Mouse (Mus musculus) intestine, embryonic 14.5 days (tissue): ENCODE measurements around the gene Umad1. TPM values are rescaled to one million over a fixed set of nuclear protein-coding genes. Genes with fewer than 3 reads are reported as not detected.

Experiments used
- ATAC-seq: fragments of 200-750 bp; cut with Nextera tagmentation; replicated peaks from 2 replicates; pipeline ENCODE4 v1.8.0; 2017; ENCODE audit warnings: low read depth, moderate number of reproducible peaks, moderate TSS enrichment, moderate library complexity; ENCODE audit not compliant: low FRiP score, low TSS enrichment
- DNase-seq: peaks from one replicate; pipeline ENCODE4 v3.0.0-alpha.2; 2018; ENCODE audit warnings: low spot score
- H3K27ac ChIP-seq: fragments of 300-500 bp; sonication (generic); 2 replicates; pipeline ENCODE4 v1.5.1; 2014; ENCODE audit warnings: low read depth, mild to moderate bottlenecking, control low read depth
- H3K27me3 ChIP-seq: fragments of 300-500 bp; sonication (generic); replicated peaks from 2 replicates; pipeline ENCODE4 v1.6.1; 2014; ENCODE audit warnings: low read length, control low read depth; ENCODE audit not compliant: control insufficient read depth, insufficient read depth
- H3K36me3 ChIP-seq: fragments of 300-500 bp; sonication (generic); 2 replicates; pipeline ENCODE4 v1.6.1; 2014; ENCODE audit warnings: low read length, control low read depth; ENCODE audit not compliant: control insufficient read depth, insufficient read depth
- H3K4me1 ChIP-seq: fragments of 300-500 bp; sonication (generic); replicated peaks from 2 replicates; pipeline ENCODE4 v1.6.1; 2014; ENCODE audit warnings: low read length, control low read depth, mixed read lengths; ENCODE audit not compliant: control insufficient read depth, insufficient read depth
- H3K4me2 ChIP-seq: fragments of 300-500 bp; sonication (generic); 2 replicates; pipeline ENCODE4 v1.6.1; 2014; ENCODE audit warnings: low read length
- H3K4me3 ChIP-seq: fragments of 300-500 bp; sonication (generic); 2 replicates; pipeline ENCODE4 v1.5.1; 2014; ENCODE audit warnings: low read depth, low read length, control low read depth, mixed read lengths
- H3K9ac ChIP-seq: fragments of 300-500 bp; sonication (generic); 2 replicates; pipeline ENCODE4 v1.6.1; 2014; ENCODE audit warnings: mild to moderate bottlenecking, low read length
- H3K9me3 ChIP-seq: fragments of 300-500 bp; sonication (generic); 2 replicates; pipeline ENCODE4 v1.6.1; 2016; ENCODE audit warnings: low read length, control low read depth; ENCODE audit not compliant: control insufficient read depth
- WGBS: fragments of 180-500 bp; shearing (Covaris S2); extraction: QIAGEN DNeasy Blood & Tissue Kit; methylation state at CpG from one replicate; pipeline ENCODE4 v1.1.7; 2014; 5-methylcytosine and 5-hydroxymethylcytosine counted together
- polyA plus RNA-seq: library from polyadenylated mRNA; unstranded; fragments of >200 nt; fragmentation: Nextera tagmentation; extraction: Ambion mirVana; gene quantifications from 2 replicates; pipeline ENCODE4 v1.2.1, GENCODE M21; 2014

The Umad1 gene
- polyA plus RNA-seq, 1 experiment from 2014 or later: 21.0 TPM

- H3K9ac ChIP-seq: no peak overlapping the region
- no peaks in the 10 kb centered on the region for H3K4me1 ChIP-seq
- DNase-seq (no peak), ATAC-seq (no peak)
- 91% methylated on average over 6 of the region's 6 CpGs for WGBS
- no peaks in the 10 kb centered on the region for H3K9me3 ChIP-seq
- H3K36me3 ChIP-seq: no peaks in the 10 kb centered on the region
- H3K27ac ChIP-seq: no peak overlapping the region
- H3K4me2 ChIP-seq: no peak overlapping the region
- H3K4me3 ChIP-seq: no peak overlapping the region
- no peaks in the 10 kb centered on the region for H3K27me3 ChIP-seq
Observed at GRCm38 (mm10) chr6:8390296-8390695, 131.2 kb downstream of the Umad1 start.

GRCm38 (mm10) chr6:8390935-8391334 is 131.8 kb downstream of the Umad1 start:
- no peaks in the 10 kb centered on the region for H3K9me3 ChIP-seq
- H3K4me1 ChIP-seq: no peaks in the 10 kb centered on the region
- DNase-seq (no peak), ATAC-seq (no peak)
- no peak overlapping the region for H3K27ac ChIP-seq
- no peaks in the 10 kb centered on the region for H3K36me3 ChIP-seq
- no peaks in the 10 kb centered on the region for H3K27me3 ChIP-seq
- H3K9ac ChIP-seq: no peak overlapping the region
- H3K4me3 ChIP-seq: no peak overlapping the region
- H3K4me2 ChIP-seq: no peak overlapping the region
- 87% methylated on average over 2 of the region's 2 CpGs for WGBS

GRCm38 (mm10) chr6:8393029-8393428 is 133.9 kb downstream of the Umad1 start:
- no peak overlapping the region for H3K9ac ChIP-seq
- H3K9me3 ChIP-seq: no peaks in the 10 kb centered on the region
- no peaks in the 10 kb centered on the region for H3K4me1 ChIP-seq
- H3K27ac ChIP-seq: no peak overlapping the region
- no peaks in the 10 kb centered on the region for H3K27me3 ChIP-seq
- H3K36me3 ChIP-seq: no peaks in the 10 kb centered on the region
- 61% methylated on average over 4 of the region's 4 CpGs for WGBS
- no peak for DNase-seq
- ATAC-seq: no peak
- H3K4me2 ChIP-seq: no peak overlapping the region
- no peak overlapping the region for H3K4me3 ChIP-seq

DNA sequence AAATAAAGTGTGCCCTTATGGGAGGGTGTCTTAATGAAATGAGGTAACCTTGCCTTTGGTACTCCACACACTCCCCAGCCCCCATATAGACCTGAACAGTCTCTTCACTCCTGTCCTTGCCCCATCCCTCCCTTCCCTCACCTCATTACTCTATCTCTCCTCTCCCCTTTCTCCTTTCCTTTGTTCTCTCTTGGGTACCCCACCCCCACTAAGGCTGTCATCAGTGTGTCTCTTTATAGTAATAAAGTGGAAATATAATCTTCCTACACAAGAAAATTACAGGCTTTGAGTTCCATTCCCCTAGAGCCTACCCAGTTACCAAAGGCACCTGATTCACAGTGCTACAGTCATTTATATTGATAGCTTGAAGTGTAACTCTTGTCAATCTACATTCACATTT is 135.0 kb downstream of the Umad1 start:
- Histone ChIP-seq H3K27me3 (no peaks in the 10 kb centered on the region), H3K36me3 (no peaks in the 10 kb centered on the region), H3K4me2 (no peak overlapping the region), H3K4me3 (no peak overlapping the region), H3K27ac (no peak overlapping the region), H3K9me3 (no peaks in the 10 kb centered on the region), H3K9ac (no peak overlapping the region), H3K4me1 (no peaks in the 10 kb centered on the region)
- ATAC-seq (no peak), DNase-seq (no peak)

GRCm38 (mm10) chr6:8395061-8395460 is 136.0 kb downstream of the Umad1 start:
- DNase-seq (no peak), ATAC-seq (no peak)
- no peak overlapping the region for H3K27ac ChIP-seq
- no peaks in the 10 kb centered on the region for H3K9me3 ChIP-seq
- H3K27me3 ChIP-seq: no peaks in the 10 kb centered on the region
- no peak overlapping the region for H3K9ac ChIP-seq
- H3K4me2 ChIP-seq: no peak overlapping the region
- 47% methylated on average over 4 of the region's 4 CpGs for WGBS
- no peak overlapping the region for H3K4me3 ChIP-seq
- H3K4me1 ChIP-seq: no peaks in the 10 kb centered on the region
- no peaks in the 10 kb centered on the region for H3K36me3 ChIP-seq

GRCm38 (mm10) chr6:8397252-8397651 is 138.2 kb downstream of the Umad1 start:
- Histone ChIP-seq H3K27me3 (no peaks in the 10 kb centered on the region), H3K9ac (no peak overlapping the region), H3K4me2 (no peak overlapping the region), H3K36me3 (no peaks in the 10 kb centered on the region), H3K27ac (no peak overlapping the region), H3K9me3 (no peaks in the 10 kb centered on the region), H3K4me3 (no peak overlapping the region), H3K4me1 (no peaks in the 10 kb centered on the region)
- ATAC-seq (no peak), DNase-seq (no peak)
- 85% methylated on average over 7 of the region's 7 CpGs for WGBS

DNA sequence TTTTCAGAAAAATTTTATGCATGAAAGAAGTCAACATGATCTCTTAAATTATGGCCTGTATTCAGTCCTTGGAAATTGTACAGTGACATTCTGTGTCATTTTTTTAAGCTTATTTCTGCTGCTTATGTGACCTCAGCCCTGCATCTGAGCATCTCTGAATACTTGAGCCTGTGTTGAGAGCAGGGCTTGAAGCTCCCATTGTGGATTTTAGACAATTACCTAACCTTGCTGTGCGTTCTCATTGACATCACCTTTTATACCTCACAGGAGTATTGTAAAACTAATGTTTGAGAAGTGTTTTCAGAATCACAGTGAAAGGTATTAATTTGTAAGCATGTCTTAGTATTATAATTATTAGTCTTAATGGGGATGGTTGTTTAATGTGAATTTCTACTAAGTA is 140.6 kb downstream of the Umad1 start:
- no peak overlapping the region for H3K9ac ChIP-seq
- 98% methylated on average over 1 of the region's 1 CpGs for WGBS
- H3K4me3 ChIP-seq: no peak overlapping the region
- H3K4me2 ChIP-seq: no peak overlapping the region
- H3K36me3 ChIP-seq: no peaks in the 10 kb centered on the region
- H3K9me3 ChIP-seq: no peaks in the 10 kb centered on the region
- no peak overlapping the region for H3K27ac ChIP-seq
- ATAC-seq (no peak), DNase-seq (no peak)
- H3K27me3 ChIP-seq: no peaks in the 10 kb centered on the region
- no peaks in the 10 kb centered on the region for H3K4me1 ChIP-seq

DNA sequence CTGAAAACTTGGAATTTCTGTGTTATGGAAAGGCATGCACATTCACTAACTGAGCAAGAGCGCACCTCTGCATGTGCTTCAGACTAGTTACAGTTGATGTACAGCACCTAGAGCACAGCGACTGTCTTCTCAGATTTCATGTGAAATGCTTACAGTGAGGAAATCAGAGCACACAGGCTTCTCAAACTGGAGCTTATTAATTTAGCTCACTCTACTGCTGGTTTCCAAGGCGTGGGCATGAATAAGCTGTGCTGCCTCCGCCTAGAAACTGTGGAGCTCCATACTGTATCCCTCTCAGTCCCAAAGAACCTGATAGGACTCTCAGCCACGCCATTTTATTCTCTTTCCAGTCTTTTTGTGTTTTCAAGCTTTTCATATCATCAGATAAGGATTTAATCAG is 144.0 kb downstream of the Umad1 start:
- H3K4me1 ChIP-seq: no peaks in the 10 kb centered on the region
- DNase-seq: no peak
- H3K27ac ChIP-seq: no peak overlapping the region
- WGBS: 80% methylated on average over 5 of the region's 5 CpGs
- no peak for ATAC-seq
- H3K9me3 ChIP-seq: no peaks in the 10 kb centered on the region
- no peak overlapping the region for H3K4me2 ChIP-seq
- no peaks in the 10 kb centered on the region for H3K36me3 ChIP-seq
- no peaks in the 10 kb centered on the region for H3K27me3 ChIP-seq
- no peak overlapping the region for H3K9ac ChIP-seq
- H3K4me3 ChIP-seq: no peak overlapping the region

DNA sequence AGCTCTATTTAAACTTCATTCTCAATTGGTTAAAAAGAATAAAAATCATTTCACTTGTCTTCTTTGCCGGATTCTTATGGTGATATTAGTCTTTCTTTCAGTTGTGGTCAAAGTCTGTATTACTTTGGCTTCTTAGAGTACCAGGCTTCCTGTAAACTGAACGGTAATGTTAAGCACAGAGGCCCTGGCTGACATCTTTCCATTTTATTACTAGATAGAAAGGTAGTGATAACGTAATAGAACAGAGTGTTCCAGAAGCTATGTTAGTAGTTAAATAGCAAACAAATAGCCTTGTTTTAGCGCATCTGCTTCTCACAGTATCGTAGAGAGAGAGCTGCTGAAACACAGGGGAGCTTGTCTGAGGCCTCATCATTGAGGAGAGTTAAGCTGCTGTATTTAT is 146.8 kb downstream of the Umad1 start:
- 77% methylated on average over 5 of the region's 5 CpGs for whole genome bisulfite sequencing
- Histone ChIP-seq H3K4me1 (no peaks in the 10 kb centered on the region), H3K27me3 (no peaks in the 10 kb centered on the region), H3K9me3 (no peaks in the 10 kb centered on the region), H3K4me3 (no peak overlapping the region), H3K36me3 (no peaks in the 10 kb centered on the region), H3K27ac (no peak overlapping the region), H3K4me2 (no peak overlapping the region), H3K9ac (no peak overlapping the region)
- DNase-seq: no peak
- no peak for ATAC-seq
